Mouse (Mus musculus) erythroblast, embryonic 14.5 days (primary cell): ENCODE measurements around the gene Cyp1b1. TPM values are rescaled to one million over a fixed set of nuclear protein-coding genes. Genes with fewer than 3 reads are reported as not detected.

Experiments
- H3K27me3 ChIP-seq: 2 replicates; pipeline ENCODE4 v1.6.1; 2012; ENCODE audit warnings: inconsistent platforms; ENCODE audit not compliant: control insufficient read depth
- H3K36me3 ChIP-seq: 2 replicates; pipeline ENCODE4 v1.6.1; 2012; ENCODE audit warnings: mild to moderate bottlenecking, inconsistent platforms; ENCODE audit not compliant: control insufficient read depth
- H3K4me1 ChIP-seq: 2 replicates; pipeline ENCODE4 v1.6.1; 2012; ENCODE audit warnings: inconsistent platforms; ENCODE audit not compliant: control insufficient read depth
- H3K4me3 ChIP-seq: replicated peaks from 2 replicates; pipeline ENCODE3; 2012; ENCODE audit warnings: moderate library complexity, mild to moderate bottlenecking, inconsistent platforms
- H3K9me3 ChIP-seq: 2 replicates; pipeline ENCODE4 v1.6.1; 2012; ENCODE audit warnings: low read length, inconsistent platforms, mixed read lengths; ENCODE audit not compliant: control insufficient read depth
- GATA1 ChIP-seq: IDR thresholded peaks from 2 replicates; pipeline ENCODE4 v1.6.1; 2012; ENCODE audit warnings: low read length, inconsistent platforms, mixed read lengths
- TAL1 ChIP-seq: IDR thresholded peaks from 3 replicates; pipeline ENCODE4 v1.6.1; 2012; ENCODE audit warnings: low read length, inconsistent platforms, mixed read lengths
- polyA plus RNA-seq: library from polyadenylated mRNA; stranded (reverse); fragments of >175 nt; gene quantifications from 2 replicates; pipeline ENCODE4 v1.2.3, GENCODE M21; 2012

Gene Cyp1b1
- polyA plus RNA-seq, 1 experiment, result not detected

- H3K27me3 ChIP-seq, result no peaks in the 10 kb centered on the region
- H3K4me1 ChIP-seq, result no peaks in the 10 kb centered on the region
- TF ChIP-seq GATA1 (no peak), TAL1 (no peak)
- H3K4me3 ChIP-seq, result no peak overlapping the region
- H3K36me3 ChIP-seq, result no peaks in the 10 kb centered on the region
- no peaks in the 10 kb centered on the region for H3K9me3 ChIP-seq
These were observed 28.6 kb upstream of the Cyp1b1 start for GRCm38 (mm10) chr17:79743507-79743906.

GRCm38 (mm10) chr17:79742635-79743034, 27.8 kb upstream of the Cyp1b1 start:
- Histone ChIP-seq H3K9me3 (no peaks in the 10 kb centered on the region), H3K4me1 (no peaks in the 10 kb centered on the region), H3K27me3 (no peaks in the 10 kb centered on the region), H3K4me3 (no peak overlapping the region), H3K36me3 (no peaks in the 10 kb centered on the region)
- TF ChIP-seq TAL1, result no peak
- no peak for TF ChIP-seq GATA1

- Histone ChIP-seq H3K27me3 (no peaks in the 10 kb centered on the region), H3K36me3 (no peaks in the 10 kb centered on the region), H3K4me3 (no peak overlapping the region), H3K9me3 (no peaks in the 10 kb centered on the region), H3K4me1 (no peaks in the 10 kb centered on the region)
- no peak for TF ChIP-seq TAL1
- TF ChIP-seq GATA1, result no peak
These were observed 24.1 kb upstream of the Cyp1b1 start for GRCm38 (mm10) chr17:79738847-79739498.

- Histone ChIP-seq H3K4me1 (no peaks in the 10 kb centered on the region), H3K9me3 (no peaks in the 10 kb centered on the region), H3K27me3 (no peaks in the 10 kb centered on the region), H3K4me3 (no peak overlapping the region), H3K36me3 (no peaks in the 10 kb centered on the region)
- no peak for TF ChIP-seq TAL1
- TF ChIP-seq GATA1, result no peak
These were observed 22.7 kb upstream of the Cyp1b1 start for GRCm38 (mm10) chr17:79737598-79737997.

- Histone ChIP-seq H3K36me3 (no peaks in the 10 kb centered on the region), H3K4me3 (no peak overlapping the region), H3K27me3 (peaks cover 4% of the 10 kb centered on the region), H3K9me3 (no peaks in the 10 kb centered on the region), H3K4me1 (no peaks in the 10 kb centered on the region)
- TF ChIP-seq TAL1 (no peak), GATA1 (no peak)
These were observed 18.2 kb upstream of the Cyp1b1 start for GRCm38 (mm10) chr17:79733039-79733438.

- H3K27me3 ChIP-seq, result peaks cover 6% of the 10 kb centered on the region
- H3K4me1 ChIP-seq, result no peaks in the 10 kb centered on the region
- H3K9me3 ChIP-seq, result no peaks in the 10 kb centered on the region
- H3K36me3 ChIP-seq, result no peaks in the 10 kb centered on the region
- TF ChIP-seq TAL1 (no peak), GATA1 (no peak)
- H3K4me3 ChIP-seq, result no peak overlapping the region
These were observed 16.1 kb upstream of the Cyp1b1 start for GRCm38 (mm10) chr17:79730988-79731387.

GRCm38 (mm10) chr17:79728585-79729503, 14.0 kb upstream of the Cyp1b1 start:
- H3K27me3 ChIP-seq, result peaks cover 6% of the 10 kb centered on the region
- no peaks in the 10 kb centered on the region for H3K36me3 ChIP-seq
- H3K4me1 ChIP-seq, result no peaks in the 10 kb centered on the region

GRCm38 (mm10) chr17:79728053-79728584, 13.3 kb upstream of the Cyp1b1 start:
- Histone ChIP-seq H3K4me1 (no peaks in the 10 kb centered on the region), H3K27me3 (peaks cover 6% of the 10 kb centered on the region), H3K36me3 (no peaks in the 10 kb centered on the region), H3K9me3 (no peaks in the 10 kb centered on the region), H3K4me3 (no peak overlapping the region)
- TF ChIP-seq TAL1 (no peak), GATA1 (no peak)

More at GRCm38 (mm10) chr17:79728585-79729503, 14.0 kb upstream of the Cyp1b1 start:
- H3K4me3 ChIP-seq, result no peak overlapping the region
- TF ChIP-seq GATA1 (no peak), TAL1 (no peak)
- H3K9me3 ChIP-seq, result no peaks in the 10 kb centered on the region

GRCm38 (mm10) chr17:79726613-79727012, 11.8 kb upstream of the Cyp1b1 start:
- H3K27me3 ChIP-seq, result peaks cover 6% of the 10 kb centered on the region
- TF ChIP-seq GATA1, result no peak
- TF ChIP-seq TAL1, result no peak

More at GRCm38 (mm10) chr17:79726613-79727012, 11.8 kb upstream of the Cyp1b1 start:
- H3K9me3 ChIP-seq, result no peaks in the 10 kb centered on the region
- H3K36me3 ChIP-seq, result no peaks in the 10 kb centered on the region
- no peaks in the 10 kb centered on the region for H3K4me1 ChIP-seq
- no peak overlapping the region for H3K4me3 ChIP-seq
